Mouse (Mus musculus) c-Kit-negative CD71-positive TER-119-positive erythroid progenitor cells, embryonic 14.5 days (primary cell): Measurements from ENCODE around the gene 2010003K11Rik.

Source experiments
- DNase-seq: peaks from one replicate; pipeline ENCODE4 v3.0.0-alpha.2; 2013; ENCODE audit warnings: low read depth, low spot score

The 2010003K11Rik gene

GRCm38 (mm10) chr19:4498062-4498933 is at the start of gene 2010003K11Rik:
Gene 2010003K11Rik, minus strand, starts transcription at chr19:4498583.
- DNase-seq = no peak

DNA sequence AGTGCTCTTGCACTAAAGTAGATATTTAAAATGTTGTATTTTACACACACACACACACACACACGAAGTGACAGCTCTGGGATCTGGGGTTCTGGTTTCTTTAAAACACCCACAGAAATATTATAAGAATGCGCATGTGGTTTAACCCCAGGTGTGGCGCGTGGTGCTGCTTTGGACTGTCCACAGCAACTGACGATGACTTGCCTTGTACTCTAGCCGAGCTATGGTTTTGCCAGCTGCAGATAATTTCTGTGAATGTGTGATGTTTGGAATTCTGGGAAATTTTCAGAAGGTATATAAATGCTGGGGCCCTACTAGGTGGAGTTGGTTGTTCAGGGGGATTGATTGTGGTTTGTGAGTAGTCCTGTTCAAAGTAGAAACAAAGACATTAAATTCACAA is 49.4 kb upstream of the 2010003K11Rik start:
- no peak for DNase-seq

- no peak for DNase-seq
Measured at GRCm38 (mm10) chr19:4545841-4546240, 47.5 kb upstream of the 2010003K11Rik start.

DNA sequence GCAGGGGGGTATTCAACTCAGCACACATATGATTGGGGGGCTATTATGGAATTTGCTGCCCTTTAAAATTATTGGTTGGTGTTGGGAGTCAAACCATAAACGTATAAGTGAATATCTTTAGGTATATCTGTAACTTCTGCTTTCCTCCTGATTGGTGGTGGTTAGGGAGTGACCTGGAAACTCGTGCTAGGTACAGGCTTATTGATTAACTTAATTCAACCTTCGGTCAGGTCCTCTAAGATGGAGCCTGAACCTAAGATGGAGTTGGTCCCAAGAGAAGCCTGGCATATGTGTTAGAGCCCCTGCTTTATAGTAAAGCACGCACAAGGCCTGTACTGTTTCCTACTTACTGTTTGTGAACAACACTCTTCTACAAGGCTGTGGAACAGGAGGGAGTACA is 46.7 kb upstream of the 2010003K11Rik start:
- DNase-seq = no peak

- DNase-seq = no peak
Measured at GRCm38 (mm10) chr19:4542081-4542480, 43.7 kb upstream of the 2010003K11Rik start.

DNA sequence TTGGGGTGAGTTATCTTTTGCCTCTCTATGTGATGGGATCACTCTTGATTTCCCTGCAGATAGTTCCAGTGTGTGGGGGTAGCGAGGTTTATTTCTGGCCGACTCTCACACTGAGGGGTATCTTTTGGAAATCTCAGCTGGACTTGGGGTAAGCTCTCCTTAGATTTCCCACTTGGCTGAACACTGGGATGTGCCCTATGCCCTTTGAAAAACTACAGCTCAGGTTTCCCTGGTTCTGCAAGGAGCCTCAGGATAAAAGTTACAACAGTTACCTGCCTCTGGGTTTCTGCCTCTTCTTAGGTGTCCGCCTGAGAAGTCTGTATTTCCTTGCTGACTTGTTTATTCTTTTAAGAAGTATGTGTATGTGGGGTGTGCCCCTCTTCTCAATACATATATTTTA is 42.6 kb upstream of the 2010003K11Rik start:
- DNase-seq = no peak

DNA sequence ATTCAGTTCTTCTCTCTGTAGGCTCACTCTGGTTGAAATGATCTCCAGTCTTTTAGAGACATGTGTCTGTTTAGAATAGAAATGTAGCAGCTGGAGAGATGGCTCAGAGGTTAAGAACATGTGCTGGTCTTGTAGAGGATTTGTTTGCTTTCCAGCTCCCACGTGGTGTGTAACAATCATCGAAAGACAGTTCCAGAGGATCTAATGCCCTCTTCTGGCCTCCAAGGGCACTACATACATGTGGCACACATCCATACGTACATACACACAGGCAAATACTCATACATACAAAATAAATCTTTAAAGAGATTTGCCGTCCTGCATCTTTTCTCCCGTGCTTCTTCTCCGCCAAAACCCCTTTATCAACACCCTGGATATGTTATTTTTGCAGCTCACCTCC is 41.9 kb upstream of the 2010003K11Rik start:
- no peak for DNase-seq

DNA sequence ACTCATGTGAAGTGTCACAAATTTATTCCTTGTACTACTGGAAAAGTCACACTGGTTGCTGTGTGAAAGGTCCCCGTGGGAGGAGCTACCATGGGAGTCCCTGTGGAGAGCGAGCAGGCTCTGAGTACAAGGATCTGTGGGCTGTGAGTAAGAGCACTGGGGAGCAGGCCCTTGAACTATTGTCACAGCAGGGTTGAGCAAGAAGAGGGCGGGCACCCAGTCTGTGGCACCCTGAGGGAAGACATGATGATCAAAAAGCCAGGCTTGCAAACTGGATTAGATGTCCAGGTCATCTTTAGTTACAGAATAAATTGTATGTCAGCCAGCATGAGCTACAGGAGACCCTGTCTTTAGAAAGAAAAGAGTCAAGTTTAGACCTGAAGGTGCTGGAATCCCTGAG is 38.2 kb upstream of the 2010003K11Rik start:
- no peak for DNase-seq

- no peak for DNase-seq
Measured at GRCm38 (mm10) chr19:4535922-4536321, 37.5 kb upstream of the 2010003K11Rik start.

DNA sequence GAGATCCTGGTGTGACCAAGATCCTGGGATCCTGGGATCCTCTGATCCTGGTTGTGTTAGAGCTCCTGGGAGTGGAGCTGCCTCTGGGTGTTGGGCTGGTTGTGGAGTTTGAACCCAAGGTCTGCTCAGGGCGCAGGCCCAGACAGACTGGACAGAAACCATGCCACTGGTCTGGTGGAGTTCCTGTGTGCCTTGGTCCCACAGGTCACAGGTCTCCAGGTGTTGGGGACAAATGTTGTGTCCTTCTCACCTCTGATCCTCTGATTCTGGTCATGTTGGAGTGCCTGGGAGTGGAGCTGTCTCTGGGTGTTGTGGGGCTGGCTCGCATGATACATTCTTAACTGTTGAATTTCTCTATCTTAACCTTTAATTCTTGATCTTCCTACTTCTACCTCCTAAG is 36.3 kb upstream of the 2010003K11Rik start:
- DNase-seq = no peak

DNA sequence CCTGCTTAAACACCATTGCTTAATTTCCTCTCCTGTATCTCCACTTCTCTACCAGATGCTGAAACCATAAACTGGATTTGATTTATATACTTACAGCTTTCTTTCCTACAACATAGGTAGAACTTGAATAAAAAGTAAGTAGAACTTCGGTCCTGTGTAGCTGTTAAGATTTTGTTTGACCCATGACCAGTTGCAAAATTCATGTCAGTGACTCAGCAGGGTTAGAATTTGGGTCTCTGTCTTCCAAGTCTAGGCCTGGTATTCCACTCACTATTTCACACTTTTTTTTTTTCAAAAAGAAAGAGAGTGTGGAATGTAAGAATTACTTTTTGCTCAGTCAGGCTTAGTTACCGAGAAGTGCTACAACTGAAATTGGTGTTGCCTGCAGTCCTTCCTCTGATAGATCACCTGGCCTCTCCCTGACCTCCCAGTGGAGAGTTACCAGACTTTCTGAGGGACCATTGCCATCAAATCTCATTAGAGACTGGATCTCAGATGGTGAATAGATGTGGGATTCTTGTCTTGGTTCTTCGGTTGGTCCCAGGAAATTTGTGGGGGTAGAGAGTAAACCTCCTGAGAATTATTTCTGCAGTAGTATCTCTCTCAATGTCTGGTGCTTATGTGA is 23.2 kb upstream of the 2010003K11Rik start:
- DNase-seq = no peak

DNA sequence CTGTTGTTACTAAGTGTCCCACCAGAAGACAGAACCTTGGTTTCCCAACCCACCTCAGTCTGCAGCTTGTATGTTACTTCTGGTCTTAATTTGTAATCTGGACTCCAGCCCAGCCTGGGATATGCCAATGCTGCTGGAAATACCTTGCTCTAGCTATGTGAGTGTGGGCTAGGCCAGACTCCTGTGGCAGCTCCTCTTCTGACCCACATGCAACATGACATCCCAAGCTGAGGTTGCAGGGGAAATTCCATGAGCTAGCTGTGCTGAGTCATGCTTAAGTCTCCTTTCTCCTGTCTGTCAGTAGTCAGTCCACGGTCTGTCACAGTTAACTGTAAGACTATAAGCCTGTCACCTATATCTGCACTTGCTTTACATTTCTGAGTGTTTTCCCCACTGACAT is 19.1 kb upstream of the 2010003K11Rik start:
- no peak for DNase-seq

DNA sequence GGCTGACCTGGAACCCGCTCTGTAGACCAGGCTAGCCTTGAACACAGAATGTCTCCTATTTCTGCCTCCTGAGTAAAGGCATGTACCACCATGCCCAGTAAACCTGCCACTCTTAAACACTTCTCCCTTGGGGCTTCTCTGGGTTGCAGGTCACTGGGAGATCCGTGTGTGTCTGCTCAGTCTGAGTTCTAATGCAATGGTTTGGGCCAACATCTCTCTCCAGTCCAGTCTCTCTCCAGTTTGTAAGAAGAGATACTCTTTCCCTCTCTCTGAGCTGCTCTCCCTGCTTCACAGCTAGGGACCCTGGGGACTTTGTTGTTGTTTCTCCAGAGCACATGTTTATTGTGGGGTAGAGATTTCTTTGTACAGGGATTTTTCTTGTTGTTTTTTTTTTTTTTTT is 17.9 kb upstream of the 2010003K11Rik start:
- DNase-seq = no peak

DNA sequence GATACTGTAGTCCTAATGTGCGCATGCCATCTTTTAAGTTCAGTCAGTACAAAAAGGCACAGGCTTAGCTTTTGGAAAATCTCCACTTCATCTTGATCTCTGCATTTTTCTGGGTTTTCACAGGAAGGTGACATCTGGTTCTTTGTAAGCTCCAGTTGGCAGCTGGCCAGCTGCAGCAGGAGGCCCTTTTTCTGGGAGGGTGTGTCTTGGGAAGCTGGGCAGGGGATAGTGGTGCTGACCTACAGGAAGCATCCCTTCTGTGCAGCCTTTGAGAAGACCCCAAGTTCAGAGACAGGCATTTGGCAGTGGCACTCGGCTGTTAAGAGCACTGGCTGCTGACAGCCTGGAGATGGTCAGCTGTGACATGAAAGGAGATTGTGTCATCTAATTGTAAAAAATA is 17.4 kb upstream of the 2010003K11Rik start:
- DNase-seq = no peak

GRCm38 (mm10) chr19:4513236-4513858 is 15.0 kb upstream of the 2010003K11Rik start:
- DNase-seq = no peak

- peak; percentile 19 for DNase-seq
Measured at GRCm38 (mm10) chr19:4511116-4511841, 12.9 kb upstream of the 2010003K11Rik start.

GRCm38 (mm10) chr19:4509986-4510963 is 11.9 kb upstream of the 2010003K11Rik start, which contains the start of gene Pcx:
Gene Pcx, plus strand, starts transcription at chr19:4510472.
- DNase-seq = peak; percentile 99

DNA sequence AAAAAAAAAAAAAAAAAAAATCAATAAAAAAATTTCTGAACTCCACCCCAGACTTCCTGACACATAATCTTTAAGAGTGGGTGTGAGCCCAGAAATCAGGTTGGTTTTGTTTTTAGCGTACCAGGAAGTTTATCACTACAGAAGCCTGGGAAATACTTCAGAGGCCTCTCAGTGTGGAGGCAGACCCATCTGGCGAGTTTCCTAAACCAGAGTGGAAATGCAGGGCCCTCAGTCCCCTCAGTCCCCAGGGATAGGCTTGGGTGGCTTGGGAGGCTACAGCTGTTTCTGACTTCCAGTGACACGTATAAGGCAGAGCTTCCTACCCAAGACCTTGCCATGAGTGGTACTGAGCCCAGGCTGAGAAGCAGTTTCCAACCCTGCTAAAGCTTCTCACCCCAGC is 9.4 kb upstream of the 2010003K11Rik start:
- no peak for DNase-seq

DNA sequence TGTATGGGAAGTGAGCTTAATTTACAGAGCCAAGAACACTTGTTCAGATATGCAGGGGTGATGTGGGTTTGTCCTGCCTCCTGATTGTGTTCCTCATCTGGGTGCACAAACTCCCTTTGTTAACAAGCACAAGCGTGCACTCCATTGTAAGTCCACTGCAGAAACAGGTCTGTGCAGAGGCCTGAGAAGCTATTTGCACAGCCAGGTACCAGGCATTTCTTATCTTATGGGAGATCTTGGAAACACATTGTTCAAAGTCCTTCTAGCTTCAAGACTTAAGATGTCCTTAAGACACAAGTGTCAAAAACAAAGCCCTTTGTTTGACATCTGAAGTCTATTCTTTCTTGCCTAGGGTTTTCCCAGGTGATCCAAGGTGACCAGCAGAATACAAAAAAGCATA is 6.4 kb upstream of the 2010003K11Rik start:
- no peak for DNase-seq

- no peak for DNase-seq
Measured at GRCm38 (mm10) chr19:4502701-4503100, 4.3 kb upstream of the 2010003K11Rik start.
